Mouse (Mus musculus) embryonic fibroblast, embryonic 13.5 days (primary cell): Measurements from ENCODE around the gene Rpusd1. TPM values are rescaled to one million over a fixed set of nuclear protein-coding genes. Genes with fewer than 3 reads are reported as not detected.

Experiments used
- H3K27ac ChIP-seq: 2 replicates; pipeline ENCODE4 v1.5.1; 2012; ENCODE audit warnings: low read length, control low read depth, inconsistent platforms; ENCODE audit not compliant: insufficient read depth
- H3K4me1 ChIP-seq: 2 replicates; pipeline ENCODE4 v1.6.1; 2011; ENCODE audit warnings: low read length; ENCODE audit not compliant: control insufficient read depth, insufficient read depth
- H3K4me3 ChIP-seq: 2 replicates; pipeline ENCODE4 v1.5.1; 2011; ENCODE audit warnings: mild to moderate bottlenecking, control low read depth, low read length; ENCODE audit not compliant: insufficient read depth
- CTCF ChIP-seq: IDR thresholded peaks from 2 replicates; pipeline ENCODE4 v1.5.1; 2011; ENCODE audit warnings: mild to moderate bottlenecking, control low read depth, low read length, moderate library complexity, borderline replicate concordance; ENCODE audit not compliant: insufficient read depth
- POLR2A ChIP-seq: IDR thresholded peaks from 2 replicates; pipeline ENCODE4 v1.6.1; 2011; ENCODE audit warnings: low read depth, mild to moderate bottlenecking, control low read depth, low read length, moderate library complexity
- polyA plus RNA-seq: library from polyadenylated mRNA; stranded (reverse); fragments of >200 nt; gene quantifications from 2 replicates; pipeline ENCODE4 v1.2.4, GENCODE M21; 2011; ENCODE audit warnings: low read depth; ENCODE audit not compliant: missing spikeins, insufficient read length

The Rpusd1 gene
- polyA plus RNA-seq, 1 experiment, result 10.0 TPM

DNA sequence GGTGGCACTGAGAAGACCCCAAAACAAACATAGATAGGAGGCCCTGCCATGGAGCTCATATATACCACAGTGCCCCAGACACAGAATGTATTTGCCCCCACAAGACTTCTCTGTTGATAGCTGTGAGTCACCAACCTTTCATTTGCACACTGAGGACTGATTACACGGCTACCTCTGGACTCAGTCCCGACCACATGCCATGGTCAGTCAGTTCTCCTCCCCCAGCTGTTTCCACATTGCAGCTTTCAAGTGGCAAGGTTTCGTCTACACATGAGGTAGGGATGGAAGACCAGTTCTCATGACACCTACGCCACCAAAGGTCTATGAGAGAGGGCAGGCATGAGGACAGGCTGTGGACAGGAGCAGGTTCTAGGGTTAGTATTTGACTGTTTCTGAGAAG lies 16.3 kb upstream of the Rpusd1 start:
- no peak for TF ChIP-seq POLR2A
- TF ChIP-seq CTCF, result no peak

GRCm38 (mm10) chr17:25715627-25716026 lies 11.8 kb upstream of the Rpusd1 start:
- Histone ChIP-seq H3K4me1 (no peaks in the 10 kb centered on the region), H3K27ac (no peak overlapping the region), H3K4me3 (no peak overlapping the region)
- TF ChIP-seq CTCF (no peak), POLR2A (no peak)

More for the DNA sequence above, 16.3 kb upstream of the Rpusd1 start:
- H3K27ac ChIP-seq, result no peak overlapping the region
- no peak overlapping the region for H3K4me3 ChIP-seq
- H3K4me1 ChIP-seq, result no peaks in the 10 kb centered on the region

DNA sequence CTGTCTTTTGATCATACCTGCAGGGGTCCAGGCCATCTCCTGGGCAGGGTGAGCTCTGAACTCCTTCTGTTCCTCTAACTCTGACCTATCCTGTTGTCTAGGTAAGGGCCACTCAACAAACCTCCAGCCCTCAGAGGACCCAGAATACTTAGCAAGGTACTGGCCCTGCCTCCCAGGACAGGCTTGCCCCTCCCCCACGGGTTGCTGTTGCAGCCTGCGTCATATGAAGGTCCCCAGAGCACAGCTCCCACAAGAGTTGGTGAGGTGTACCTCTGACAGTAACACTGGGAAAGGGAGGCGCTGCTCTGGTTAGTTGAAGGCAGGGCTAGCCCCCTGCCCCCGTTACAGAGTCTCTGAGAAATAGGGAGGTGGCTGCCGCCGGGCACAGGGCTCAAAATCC lies 11.3 kb upstream of the Rpusd1 start:
- TF ChIP-seq POLR2A (no peak), CTCF (no peak)
- no peak overlapping the region for H3K27ac ChIP-seq
- H3K4me1 ChIP-seq, result no peaks in the 10 kb centered on the region
- H3K4me3 ChIP-seq, result no peak overlapping the region

DNA sequence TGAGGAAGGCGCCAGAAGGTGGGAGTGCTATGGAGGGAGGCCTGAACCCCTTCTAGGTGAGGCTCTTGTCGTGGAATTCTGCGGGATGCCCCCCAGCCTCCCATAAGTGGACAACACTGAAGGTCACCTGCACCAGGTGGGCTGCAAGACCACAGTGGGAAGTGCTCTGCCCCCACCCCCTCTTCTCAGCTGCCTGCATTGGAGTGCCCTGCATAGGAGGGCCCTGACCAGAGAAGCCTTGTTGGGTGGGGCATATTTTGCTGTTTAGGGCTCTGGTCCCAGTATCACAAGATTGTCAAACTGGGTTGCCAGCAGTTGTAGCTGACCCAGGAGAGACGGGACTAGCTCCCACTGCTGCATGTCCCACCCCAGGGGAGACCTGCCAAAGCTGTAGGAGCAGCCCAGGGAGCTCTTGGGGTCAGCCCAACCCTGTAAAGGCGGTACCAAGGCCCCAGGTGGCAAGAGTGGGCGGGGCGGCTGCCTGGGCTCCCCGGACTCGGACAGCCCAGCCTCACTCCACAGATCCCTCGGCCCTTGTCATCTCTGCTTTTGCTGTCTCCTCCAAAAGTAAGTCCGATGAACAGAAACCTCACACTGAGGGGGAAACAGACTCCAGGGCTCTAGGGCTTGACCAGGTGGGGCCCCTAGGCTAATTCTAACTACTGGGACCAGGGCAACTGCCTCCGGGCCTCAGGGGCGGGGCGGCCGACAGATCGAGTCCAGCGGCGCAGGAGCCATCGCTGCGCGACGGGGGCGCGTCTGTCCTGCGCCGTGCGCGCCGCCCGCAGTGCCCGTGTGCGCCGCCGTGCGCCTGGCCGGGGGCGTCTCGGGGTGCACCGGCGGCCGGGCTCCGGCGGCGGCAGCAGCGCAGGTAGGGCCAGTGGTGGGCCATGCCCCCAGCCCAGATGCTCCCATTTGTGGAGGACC lies 10.5 kb upstream of the Rpusd1 start, which contains the start of gene Gng13:
Gng13 (plus strand) TSS at position 461 of the 927 bp plus-strand sequence.
- Histone ChIP-seq H3K27ac (no peak within 1 kb of the TSS), H3K4me1 (no peaks in the 10 kb centered on the region), H3K4me3 (no peak within 1 kb of the TSS)
- no peak for TF ChIP-seq CTCF
- no peak; the same call in 1 of the 2 replicates for TF ChIP-seq POLR2A

DNA sequence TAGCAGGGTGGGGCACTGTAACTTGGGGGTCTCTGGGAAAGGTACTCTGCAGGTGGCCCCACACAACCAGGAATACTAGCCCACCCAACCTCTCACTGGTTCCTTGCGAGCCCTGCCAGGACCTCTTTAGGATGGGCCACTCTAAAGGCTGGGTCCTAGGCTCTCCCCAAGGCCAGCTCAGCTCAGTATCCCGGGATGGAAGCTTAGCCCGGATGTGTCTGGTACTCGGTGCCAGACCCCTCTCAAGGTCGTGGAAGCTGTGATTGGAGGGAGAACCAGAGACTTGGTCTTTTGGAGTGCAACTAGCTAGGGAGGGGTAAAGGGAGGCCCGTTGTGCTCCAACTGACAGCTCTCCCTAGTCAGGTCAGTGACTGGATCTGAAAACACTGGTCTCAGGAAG lies 9.8 kb upstream of the Rpusd1 start:
- no peak for TF ChIP-seq CTCF
- no peak for TF ChIP-seq POLR2A
- Histone ChIP-seq H3K4me1 (no peaks in the 10 kb centered on the region), H3K4me3 (no peak overlapping the region), H3K27ac (no peak overlapping the region)

DNA sequence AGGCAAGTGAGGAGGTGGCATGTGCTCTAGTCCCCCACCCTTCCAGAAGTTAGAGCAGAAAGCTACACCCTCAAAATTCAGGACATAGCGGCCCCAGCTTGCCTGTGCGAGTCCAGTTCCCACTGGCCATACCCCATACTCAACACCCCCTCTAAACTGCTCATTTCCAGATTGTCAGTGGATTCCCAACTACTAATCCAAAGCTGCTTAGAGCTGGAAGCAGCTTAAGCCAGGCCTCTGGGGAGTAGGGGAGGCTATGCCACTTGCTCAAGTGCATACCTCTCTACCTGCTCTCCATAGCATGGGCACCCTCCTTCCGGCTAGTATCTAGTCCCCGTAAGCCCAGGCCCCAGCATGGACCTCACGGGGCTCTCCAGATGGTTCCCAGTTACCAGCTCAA lies 6.0 kb upstream of the Rpusd1 start:
- TF ChIP-seq POLR2A (no peak), CTCF (no peak)
- H3K4me3 ChIP-seq, result no peak overlapping the region

GRCm38 (mm10) chr17:25723470-25723869 lies 4.0 kb upstream of the Rpusd1 start:
- TF ChIP-seq POLR2A (no peak), CTCF (no peak)
- Histone ChIP-seq H3K27ac (no peak overlapping the region), H3K4me3 (no peak overlapping the region), H3K4me1 (no peaks in the 10 kb centered on the region)

More for the DNA sequence above, 6.0 kb upstream of the Rpusd1 start:
- Histone ChIP-seq H3K4me1 (no peaks in the 10 kb centered on the region), H3K27ac (no peak overlapping the region)

GRCm38 (mm10) chr17:25723919-25724318 lies 3.6 kb upstream of the Rpusd1 start:
- Histone ChIP-seq H3K27ac (no peak overlapping the region), H3K4me3 (no peak overlapping the region)
- no peak for TF ChIP-seq POLR2A
- no peak for TF ChIP-seq CTCF

GRCm38 (mm10) chr17:25725264-25725663 lies 2.2 kb upstream of the Rpusd1 start:
- Histone ChIP-seq H3K4me3 (no peak overlapping the region), H3K27ac (no peak overlapping the region), H3K4me1 (no peaks in the 10 kb centered on the region)
- TF ChIP-seq POLR2A, result no peak
- TF ChIP-seq CTCF, result no peak

More at GRCm38 (mm10) chr17:25723919-25724318, 3.6 kb upstream of the Rpusd1 start:
- no peaks in the 10 kb centered on the region for H3K4me1 ChIP-seq

DNA sequence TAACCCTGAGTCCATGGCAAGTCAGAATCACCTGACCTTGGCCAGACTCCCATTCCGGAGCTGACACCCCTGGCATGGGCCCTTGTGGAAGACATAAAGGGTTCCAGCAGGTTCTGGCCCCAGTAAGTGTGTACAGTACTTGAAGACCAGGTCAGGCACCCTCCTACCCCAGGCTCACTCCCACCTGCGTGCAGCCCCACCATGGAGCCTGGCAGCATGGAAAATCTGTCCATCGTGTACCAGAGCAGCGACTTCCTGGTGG lies 470 bp downstream of the Rpusd1 start:
- no peak for TF ChIP-seq CTCF
- TF ChIP-seq POLR2A, result no peak
- no peak overlapping the region for H3K27ac ChIP-seq

GRCm38 (mm10) chr17:25732082-25732481 lies 4.6 kb downstream of the Rpusd1 start:
- no peak overlapping the region for H3K27ac ChIP-seq
- no peaks in the 10 kb centered on the region for H3K4me1 ChIP-seq
- H3K4me3 ChIP-seq, result no peak overlapping the region
- peak; percentile 78 for TF ChIP-seq CTCF
- TF ChIP-seq POLR2A, result no peak

More for the DNA sequence above, 470 bp downstream of the Rpusd1 start:
- peak overlapping the region; percentile 69 for H3K4me3 ChIP-seq
- no peaks in the 10 kb centered on the region for H3K4me1 ChIP-seq
